Mouse (Mus musculus) gastrocnemius, adult 8-10 months (tissue): ENCODE data around the gene Gm17175. TPM values are rescaled to one million over a fixed set of nuclear protein-coding genes. Genes with fewer than 3 reads are reported as not detected.
"Not testable (repeated sequence)": the region's sequence is repeated elsewhere in the genome, so short reads cannot be mapped to it uniquely, and the experiment has no call there.

ENCODE experiments used
- DNase-seq, 2 experiments: peaks; one replicate each; pipeline ENCODE4 v3.0.0; 2022; ENCODE audit warnings: low spot score in 2 of 2
- total RNA-seq, 4 experiments: library from RNA; stranded (reverse); gene quantifications; 2 replicates each; pipeline ENCODE4 v1.2.4; 2022

Gene Gm17175
- total RNA-seq = not detected

GRCm38 (mm10) chr14:51573963-51574362, at the start of gene Gm17175:
Gene Gm17175, minus strand, starts transcription at chr14:51574063.
- DNase-seq = not testable (repeated sequence)

- DNase-seq = no peak
Measured at GRCm38 (mm10) chr14:51611210-51611609, 37.3 kb upstream of the Gm17175 start, which contains the start of gene Gm17078. Gene Gm17078, minus strand, starts transcription at chr14:51611310.

DNA sequence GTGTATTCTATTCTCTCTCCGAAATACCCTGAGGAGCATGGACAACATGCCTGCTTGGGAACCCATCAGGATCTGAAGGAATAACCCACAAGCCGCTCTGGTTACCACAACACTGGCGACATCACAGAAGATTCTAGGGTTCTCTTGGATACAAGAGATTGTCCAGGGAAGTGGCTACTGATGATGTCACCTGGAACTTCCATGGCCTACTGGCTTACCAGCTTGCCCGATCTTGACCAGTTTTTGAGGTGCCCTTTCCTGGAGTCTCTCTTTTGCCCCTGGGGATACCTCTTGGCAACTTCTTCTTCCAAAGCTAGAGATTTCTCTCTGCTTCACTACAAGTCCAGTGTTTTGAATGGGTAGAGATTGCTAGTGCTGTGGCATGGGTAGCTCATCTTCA, 18.2 kb upstream of the Gm17175 start, which contains the start of gene Gm17174:
Gm17174 (minus strand) TSS at position 101 of the 400 bp plus-strand sequence.
- DNase-seq = not testable (repeated sequence)

- DNase-seq = no peak
Measured at GRCm38 (mm10) chr14:51552490-51552889, 21.4 kb downstream of the Gm17175 start, which contains the start of gene Gm5622. Gene Gm5622, plus strand, starts transcription at chr14:51552790.

Other genes with a start within 250 kb of the Gm17175 start
- gene Gm7247, start 212.3 kb downstream of the Gm17175 start, total RNA-seq = not detected
- gene Vmn2r88, start 163.2 kb downstream of the Gm17175 start, total RNA-seq = not detected
- gene Vmn2r89, start 122.2 kb downstream of the Gm17175 start, total RNA-seq = not detected
- gene Gm5622, start 21.3 kb downstream of the Gm17175 start, total RNA-seq = not detected
- gene Gm17174, start 18.1 kb upstream of the Gm17175 start, total RNA-seq = not detected
- not detected for gene Gm17078, start 37.2 kb upstream of the Gm17175 start, total RNA-seq
- gene Gm4181, start 61.6 kb upstream of the Gm17175 start, total RNA-seq = not detected
- gene Gm17079, start 121.4 kb upstream of the Gm17175 start, total RNA-seq = not detected
- not detected for gene Gm5800, start 143.1 kb upstream of the Gm17175 start, total RNA-seq
- not detected for gene Ang4, start 199.5 kb upstream of the Gm17175 start, total RNA-seq
- not detected for gene AY358078, start 226.0 kb upstream of the Gm17175 start, total RNA-seq